Mouse (Mus musculus): Measurements from ENCODE around the gene Boll. TPM values are rescaled to one million over a fixed set of nuclear protein-coding genes. Genes with fewer than 3 reads are reported as not detected.

Gene Boll
- 0.02 and 0.03 TPM in 2 replicates for polyA plus RNA-seq (2012; rRNA removed)

DNA sequence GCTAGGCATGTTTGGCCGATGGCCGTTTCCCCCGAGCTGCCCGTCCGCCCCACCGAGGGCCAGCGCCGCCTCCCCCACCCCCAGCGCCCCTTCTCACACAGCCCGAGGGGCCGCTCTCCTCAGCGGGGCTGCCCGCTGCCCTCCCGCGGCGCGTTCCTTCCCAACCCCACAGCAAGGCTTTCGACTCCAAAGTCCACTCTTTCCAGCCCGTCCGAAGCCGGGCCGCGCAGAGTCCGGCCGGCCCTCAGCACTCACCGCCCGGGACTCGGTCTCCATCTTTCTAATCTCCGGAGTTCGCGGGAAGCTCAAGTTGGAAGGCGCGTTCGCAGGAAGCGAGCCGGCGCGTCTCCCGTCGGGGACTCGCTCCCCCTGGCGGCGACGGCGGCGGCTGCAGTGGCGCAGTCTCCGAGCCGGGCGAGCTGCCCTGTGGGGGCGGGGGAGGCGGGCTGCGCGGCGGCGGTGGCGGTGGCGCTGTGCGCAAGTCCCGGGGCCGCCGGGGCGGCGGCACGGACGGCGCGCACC is at the start of gene Boll:
Gene Boll (minus strand): TSS at position 426 of the 522 bp plus-strand sequence.

GRCm38 (mm10) chr1:55405272-55406022 is 42.2 kb upstream of the Boll start, which contains the start of gene Plcl1:
TSS of gene Plcl1 (plus strand) at chr1:55405921.

DNA sequence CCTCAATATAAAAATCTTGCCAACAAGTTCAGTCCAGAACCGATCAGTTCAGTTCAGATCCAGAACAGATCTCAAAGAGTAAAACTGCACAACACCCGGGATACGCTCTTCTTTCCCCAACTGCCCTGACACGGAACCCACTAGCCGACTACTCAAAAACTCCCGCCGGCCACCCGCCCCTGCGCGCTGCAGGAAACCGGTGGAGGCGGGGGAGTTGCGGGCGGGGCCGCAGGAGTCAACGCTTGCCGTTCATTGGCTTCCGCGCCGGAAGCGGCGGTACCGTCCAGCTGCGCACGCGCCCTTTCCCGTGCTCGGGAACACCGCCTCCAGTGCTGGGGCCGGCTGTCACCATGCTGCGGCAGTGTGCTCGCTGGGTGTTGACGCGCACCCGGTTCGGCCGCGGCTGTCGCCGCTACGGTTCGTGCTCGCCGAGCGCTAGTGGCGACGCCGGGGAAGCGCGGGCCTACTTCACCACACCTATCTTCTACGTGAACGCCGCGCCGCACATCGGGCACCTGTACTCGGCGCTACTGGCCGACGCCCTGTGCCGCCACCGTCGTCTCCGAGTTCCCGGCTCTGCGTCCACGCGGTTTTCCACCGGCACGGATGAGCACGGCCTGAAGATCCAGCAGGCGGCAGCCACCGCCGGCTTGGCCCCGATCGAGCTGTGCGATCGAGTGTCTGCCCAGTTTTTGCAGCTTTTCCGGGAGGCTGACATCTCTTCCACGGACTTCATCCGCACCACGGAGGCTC is 126.2 kb downstream of the Boll start, which contains the start of gene Mars2:
Gene Mars2 (plus strand): TSS at position 288 of the 753 bp plus-strand sequence.

DNA sequence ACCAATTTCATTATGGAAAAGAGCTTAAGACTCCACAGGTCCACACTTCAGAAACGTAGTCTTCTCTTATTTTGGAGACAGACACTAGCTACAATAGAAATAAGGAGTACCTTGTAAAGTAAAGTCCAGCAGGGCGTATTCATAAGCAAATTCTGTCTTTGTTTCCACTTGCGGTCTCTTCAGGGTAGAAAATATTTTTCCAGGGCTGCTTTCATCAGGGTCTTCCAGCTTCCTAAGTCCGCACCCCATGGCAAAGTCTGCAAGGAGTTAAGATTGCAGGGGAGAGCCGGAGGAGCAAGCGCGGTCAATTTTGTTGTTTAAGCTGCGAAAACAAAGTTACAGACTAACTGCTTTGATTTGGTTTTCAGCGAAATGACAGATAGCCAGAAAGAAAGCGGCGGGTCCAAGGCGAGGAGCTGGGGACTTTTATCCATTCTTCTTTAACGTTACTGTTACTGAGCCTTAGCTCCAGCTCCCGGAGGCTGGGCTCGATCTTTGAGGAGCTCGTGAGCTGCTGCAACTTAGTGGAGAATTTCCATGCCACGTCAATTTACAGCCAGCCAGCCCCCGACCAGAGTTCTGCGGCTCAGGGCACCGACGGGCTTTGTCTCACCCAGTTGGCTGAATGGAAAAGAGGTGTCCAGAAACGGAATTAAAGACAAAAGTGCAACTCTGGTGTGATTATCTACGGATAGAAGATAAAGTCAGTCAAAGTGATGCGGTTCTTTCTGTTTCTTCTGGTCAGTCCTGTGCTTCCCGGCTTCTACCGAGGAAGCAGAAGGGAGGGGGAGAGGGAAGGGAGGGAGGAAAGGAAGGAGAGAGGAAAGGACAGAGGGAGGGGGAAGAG is 137.0 kb downstream of the Boll start, which contains the start of gene Rftn2:
Gene Rftn2 (minus strand): TSS at position 772 of the 847 bp plus-strand sequence.

Other genes with a start within 250 kb of the Boll start
- 10.8 and 12.8 TPM in 2 replicates for gene Mob4, start 232.2 kb downstream of the Boll start, polyA plus RNA-seq (2012; rRNA removed)
- 0.35 and 0.36 TPM in 2 replicates for gene Rftn2, start 136.7 kb downstream of the Boll start, polyA plus RNA-seq (2012; rRNA removed)
- 1.8 and 2.3 TPM in 2 replicates for gene Mars2, start 126.3 kb downstream of the Boll start, polyA plus RNA-seq (2012; rRNA removed)
- gene Plcl1, start 42.5 kb upstream of the Boll start, polyA plus RNA-seq (2012; rRNA removed): 0.12 and 0.14 TPM in 2 replicates

All from liver, embryonic 14 days (tissue).